Mouse (Mus musculus): ENCODE results near the gene Gdpd3.

DNA sequence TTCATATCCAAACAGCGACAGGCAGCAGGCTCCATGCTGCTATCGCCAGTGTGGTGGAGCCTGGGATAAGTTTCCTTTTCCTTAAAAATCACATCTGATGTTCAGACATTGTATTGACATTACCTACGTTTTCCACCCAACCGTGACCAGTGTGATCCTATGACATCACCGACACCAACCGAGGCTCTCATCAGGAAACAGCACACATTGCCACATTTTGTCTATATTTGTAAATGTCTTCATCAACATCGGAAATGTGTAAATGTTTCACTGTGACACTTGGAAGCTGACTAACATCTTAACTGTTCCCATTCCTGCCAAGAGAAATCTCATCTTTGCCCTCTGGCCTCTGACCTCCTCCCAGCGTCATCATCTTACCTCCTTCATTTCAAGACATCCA, 30.0 kb upstream of the Gdpd3 start:
- TF ChIP-seq CTCF (IDR thresholded peaks at IDR 0.05; ENCODE audit: low read depth): no peak
- no peak for TF ChIP-seq EP300 (IDR thresholded peaks at IDR 0.05; ENCODE audit: low read depth)

All from liver, postnatal 0 days (tissue).